ENCODE assay signal across 8 mouse cellular contexts in genomic region chr4:155812665-155813181, GRCm38 (mm10). TPM values are rescaled to one million over a fixed set of nuclear protein-coding genes. Genes with fewer than 3 reads are reported as not detected.
DNase-seq lines count a peak whose midpoint lies in the region; ATAC-seq and TF ChIP-seq lines count a peak whose summit lies in the region.

No protein-coding gene starts in this region.

- no peaks in the 10 kb centered on the region for H3K27me3 ChIP-seq in forebrain, embryonic 15.5 days
- no peaks in the 10 kb centered on the region for H3K27me3 ChIP-seq in midbrain, embryonic 11.5 days (ENCODE audit: control insufficient read depth, insufficient read depth, low read length)

- intact Hi-C loops in left cerebral cortex, adult 2 months (cut with DNase I) = no loop called here

- ATAC-seq in forebrain, embryonic 15.5 days (replicated peaks) = peak; percentile 45
- ATAC-seq in midbrain, embryonic 11.5 days (ENCODE audit: low FRiP score) = no peak; the same call in none of the 2 replicates

- peak overlapping the region; percentile 100 for H3K4me3 ChIP-seq in left cerebral cortex, adult 2 months
- peak overlapping the region; percentile 97 for H3K4me3 ChIP-seq in forebrain, embryonic 15.5 days
- peak overlapping the region; percentile 100 for H3K4me3 ChIP-seq in midbrain, embryonic 11.5 days (ENCODE audit: low read depth, low read length)

- H3K4me2 ChIP-seq in forebrain, embryonic 15.5 days (replicated peaks) = peak overlapping the region; percentile 88
- peak overlapping the region; percentile 60 for H3K4me2 ChIP-seq in midbrain, embryonic 11.5 days

- no peak for DNase-seq in left cerebral cortex, adult 2 months (ENCODE audit: extremely low spot score in 1 of 2, low spot score in 2 of 2)
- no peak for DNase-seq in left cerebral cortex, adult 18-20 months (ENCODE audit: low spot score in 2 of 2)
- peak; percentile 36 for DNase-seq in adrenal gland, adult 8-10 months
- DNase-seq in kidney, postnatal 14 days = peak; percentile 44
- peak; percentile 92 for DNase-seq in midbrain, embryonic 11.5 days (ENCODE audit: low spot score, missing footprints)
- peak; percentile 34 for DNase-seq in thymus, postnatal 25 days
- no peak for DNase-seq in left cerebral cortex, adult 11 months (ENCODE audit: low spot score)

- peaks cover 68% of the 10 kb centered on the region for H3K36me3 ChIP-seq in forebrain, embryonic 15.5 days
- peaks cover 25% of the 10 kb centered on the region for H3K36me3 ChIP-seq in midbrain, embryonic 11.5 days (ENCODE audit: control insufficient read depth, insufficient read depth, low read length)

- H3K4me1 ChIP-seq in forebrain, embryonic 15.5 days = peaks cover 25% of the 10 kb centered on the region
- H3K4me1 ChIP-seq in midbrain, embryonic 11.5 days (ENCODE audit: control insufficient read depth, insufficient read depth, low read length) = peaks cover 15% of the 10 kb centered on the region

- under 1% methylated on average over 46 of the region's 49 CpGs for WGBS in forebrain, embryonic 15.5 days
- WGBS in midbrain, embryonic 11.5 days = under 1% methylated on average over 46 of the region's 49 CpGs

- no peaks in the 10 kb centered on the region for H3K9me3 ChIP-seq in forebrain, embryonic 15.5 days
- H3K9me3 ChIP-seq in midbrain, embryonic 11.5 days (ENCODE audit: control insufficient read depth, low read length) = no peaks in the 10 kb centered on the region

- peak overlapping the region; percentile 96 for H3K27ac ChIP-seq in left cerebral cortex, adult 2 months
- H3K27ac ChIP-seq in forebrain, embryonic 15.5 days (replicated peaks) = peak overlapping the region; percentile 81
- H3K27ac ChIP-seq in midbrain, embryonic 11.5 days (ENCODE audit: low read depth, low read length) = peak overlapping the region; percentile 62

- no peak for TF ChIP-seq CTCF in left cerebral cortex, adult 2 months (IDR thresholded peaks at IDR 0.05)

- peak overlapping the region; percentile 94 for H3K9ac ChIP-seq in forebrain, embryonic 15.5 days (replicated peaks)
- peak overlapping the region; percentile 99 for H3K9ac ChIP-seq in midbrain, embryonic 11.5 days (ENCODE audit: low read length)

RNA-seq across cellular contexts. Expression of gene Ccnl2, which starts 0.4 kb away (rescaled TPM):
- total RNA-seq in left cerebral cortex, adult 2 months (2021) = 10 to 100 TPM; 74.8 to 83.4 TPM
- 10 to 100 TPM; 60.1 to 65.5 TPM for total RNA-seq in left cerebral cortex, adult 18-20 months (2021)
- total RNA-seq in adrenal gland, adult 8-10 months (2022) = 100 to 1,000 TPM in 3 of 4 experiments, 10 to 100 TPM in 1; 88.5 to 164 (median 122) TPM
- polyA plus RNA-seq in forebrain, embryonic 15.5 days (2015; fragmentation: Nextera tagmentation; extraction: Ambion mirVana) = 172 and 173 TPM in 2 replicates
- polyA plus RNA-seq in midbrain, embryonic 11.5 days (2014; fragmentation: Nextera tagmentation; extraction: Ambion mirVana) = 146 and 157 TPM in 2 replicates

RNA-seq across cellular contexts. Expression of gene Mrpl20, which starts 10.0 kb away (rescaled TPM):
- 10 to 100 TPM; 82.7 to 84.8 TPM for total RNA-seq in left cerebral cortex, adult 2 months (2021)
- total RNA-seq in left cerebral cortex, adult 18-20 months (2021) = 10 to 100 TPM; 84.9 to 89.4 TPM
- total RNA-seq in adrenal gland, adult 8-10 months (2022) = 100 to 1,000 TPM; 102 to 144 (median 126) TPM
- polyA plus RNA-seq in forebrain, embryonic 15.5 days (2015; fragmentation: Nextera tagmentation; extraction: Ambion mirVana) = 228 and 244 TPM in 2 replicates
- polyA plus RNA-seq in midbrain, embryonic 11.5 days (2014; fragmentation: Nextera tagmentation; extraction: Ambion mirVana) = 225 and 243 TPM in 2 replicates

RNA-seq across cellular contexts. Expression of gene Aurkaip1, which starts 18.3 kb away (rescaled TPM):
- 100 to 1,000 TPM in 1 of 2 experiments, 10 to 100 TPM in 1; 98.5 to 101 TPM for total RNA-seq in left cerebral cortex, adult 2 months (2021)
- total RNA-seq in left cerebral cortex, adult 18-20 months (2021) = 100 to 1,000 TPM; 103 to 110 TPM
- total RNA-seq in adrenal gland, adult 8-10 months (2022) = 100 to 1,000 TPM; 134 to 175 (median 158) TPM
- polyA plus RNA-seq in forebrain, embryonic 15.5 days (2015; fragmentation: Nextera tagmentation; extraction: Ambion mirVana) = 127 and 130 TPM in 2 replicates
- 113 and 128 TPM in 2 replicates for polyA plus RNA-seq in midbrain, embryonic 11.5 days (2014; fragmentation: Nextera tagmentation; extraction: Ambion mirVana)

RNA-seq across cellular contexts. Expression of gene Ankrd65, which starts 22.5 kb away (rescaled TPM):
- total RNA-seq in left cerebral cortex, adult 2 months (2021) = under 1 TPM in 1 of 2 experiments, not detected in 1; 0.29 TPM
- under 1 TPM in 1 of 2 experiments, not detected in 1; 0.44 TPM for total RNA-seq in left cerebral cortex, adult 18-20 months (2021)
- total RNA-seq in adrenal gland, adult 8-10 months (2022) = not detected
- polyA plus RNA-seq in forebrain, embryonic 15.5 days (2015; fragmentation: Nextera tagmentation; extraction: Ambion mirVana) = not detected in 2 replicates
- polyA plus RNA-seq in midbrain, embryonic 11.5 days (2014; fragmentation: Nextera tagmentation; extraction: Ambion mirVana) = not detected in 2 replicates

RNA-seq across cellular contexts. Expression of gene Mxra8, which starts 26.8 kb away (rescaled TPM):
- 1 to 10 TPM; 5.9 to 8.0 TPM for total RNA-seq in left cerebral cortex, adult 2 months (2021)
- total RNA-seq in left cerebral cortex, adult 18-20 months (2021) = 1 to 10 TPM; 6.2 to 7.3 TPM
- 10 to 100 TPM; 45.1 to 93.9 (median 66.8) TPM for total RNA-seq in adrenal gland, adult 8-10 months (2022)
- 15.0 and 19.0 TPM in 2 replicates for polyA plus RNA-seq in forebrain, embryonic 15.5 days (2015; fragmentation: Nextera tagmentation; extraction: Ambion mirVana)
- 37.7 and 41.9 TPM in 2 replicates for polyA plus RNA-seq in midbrain, embryonic 11.5 days (2014; fragmentation: Nextera tagmentation; extraction: Ambion mirVana)

Comparison
In these comparisons a context has a peak if more than half of its experiments do, and no peak if none do; other contexts are left out.
1. DNase-seq: peak in adrenal gland, adult 8-10 months (single experiment), kidney, postnatal 14 days (single experiment), midbrain, embryonic 11.5 days (single experiment) and thymus, postnatal 25 days (single experiment); none in left cerebral cortex, adult 2 months (0 of 2), left cerebral cortex, adult 18-20 months (0 of 2) and left cerebral cortex, adult 11 months (single experiment).
2. Peak in every context shown above with its lines, with median percentiles within 50 percentile points of each other: H3K27ac ChIP-seq and H3K4me3 ChIP-seq.